Mouse (Mus musculus) liver, embryonic 12.5 days (tissue): ENCODE data around the gene Arl8b. TPM values are rescaled to one million over a fixed set of nuclear protein-coding genes. Genes with fewer than 3 reads are reported as not detected.
"Not testable (repeated sequence)": the region's sequence is repeated elsewhere in the genome, so short reads cannot be mapped to it uniquely, and the experiment has no call there.

Experiments
- ATAC-seq: fragments of 200-750 bp; cut with Nextera tagmentation; 2 replicates; pipeline ENCODE4 v1.8.0; 2017; ENCODE audit warnings: moderate number of reproducible peaks, mild to moderate bottlenecking, moderate library complexity
- H3K27ac ChIP-seq: fragments of 300-500 bp; sonication (generic); 2 replicates; pipeline ENCODE4 v1.5.1; 2016; ENCODE audit warnings: mild to moderate bottlenecking
- H3K27me3 ChIP-seq: fragments of 300-500 bp; sonication (generic); replicated peaks from 2 replicates; pipeline ENCODE4 v1.6.1; 2016; ENCODE audit warnings: mild to moderate bottlenecking, moderate library complexity
- H3K36me3 ChIP-seq: fragments of 300-500 bp; sonication (generic); 2 replicates; pipeline ENCODE4 v1.6.1; 2016; ENCODE audit warnings: mild to moderate bottlenecking, moderate library complexity
- H3K4me1 ChIP-seq: fragments of 300-500 bp; sonication (generic); 2 replicates; pipeline ENCODE4 v1.6.1; 2016
- H3K4me2 ChIP-seq: fragments of 300-500 bp; sonication (generic); 2 replicates; pipeline ENCODE4 v1.6.1; 2016; ENCODE audit warnings: mild to moderate bottlenecking, moderate library complexity
- H3K4me3 ChIP-seq: fragments of 300-500 bp; sonication (generic); 2 replicates; pipeline ENCODE4 v1.5.1; 2016; ENCODE audit warnings: mild to moderate bottlenecking, moderate library complexity
- H3K9ac ChIP-seq: fragments of 300-500 bp; sonication (generic); 2 replicates; pipeline ENCODE4 v1.6.1; 2016; ENCODE audit warnings: mild to moderate bottlenecking, moderate library complexity
- H3K9me3 ChIP-seq: fragments of 300-500 bp; sonication (generic); replicated peaks from 2 replicates; pipeline ENCODE4 v1.6.1; 2016; ENCODE audit warnings: mild to moderate bottlenecking, moderate library complexity
- WGBS: fragments of 180-500 bp; shearing (Covaris S2); methylation state at CpG from one replicate; pipeline ENCODE4 v1.1.7; 2016; ENCODE audit not compliant: insufficient replicate concordance; 5-methylcytosine and 5-hydroxymethylcytosine counted together
- polyA plus RNA-seq: library from polyadenylated mRNA; unstranded; fragments of >200 nt; fragmentation: Nextera tagmentation; extraction: Ambion mirVana; gene quantifications from 2 replicates; pipeline ENCODE4 v1.2.1, GENCODE M21; 2016

Arl8b gene
- polyA plus RNA-seq, 1 experiment from 2014 or later, result 48.1 TPM

DNA sequence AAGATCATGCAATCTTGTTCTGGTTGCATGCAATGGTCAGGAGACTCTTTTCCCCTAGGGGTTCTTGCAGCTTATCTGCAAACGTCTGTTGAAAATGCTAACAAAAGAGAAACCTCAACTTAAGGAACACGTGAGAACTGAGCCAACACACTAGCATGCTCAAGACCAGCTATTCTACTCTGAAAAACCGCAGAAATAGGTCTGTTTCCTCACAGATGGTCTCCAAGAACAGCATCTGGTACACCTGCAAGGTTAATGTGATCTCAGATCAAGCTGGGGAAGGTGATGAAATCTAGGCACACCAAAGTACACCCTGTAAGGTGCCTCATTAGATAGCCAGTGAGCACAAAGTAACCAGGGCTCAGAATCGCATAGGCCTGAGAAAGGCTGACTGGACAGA, 56.5 kb downstream of the Arl8b start:
- H3K27me3 ChIP-seq, result no peaks in the 10 kb centered on the region
- no peak overlapping the region for H3K4me3 ChIP-seq
- no peak for ATAC-seq
- H3K9ac ChIP-seq, result no peak overlapping the region
- H3K36me3 ChIP-seq, result peaks cover 61% of the 10 kb centered on the region
- H3K27ac ChIP-seq, result no peak overlapping the region
- H3K9me3 ChIP-seq, result no peaks in the 10 kb centered on the region
- H3K4me2 ChIP-seq, result no peak overlapping the region
- peaks cover 22% of the 10 kb centered on the region for H3K4me1 ChIP-seq
- WGBS, result 68% methylated on average over 4 of the region's 4 CpGs

DNA sequence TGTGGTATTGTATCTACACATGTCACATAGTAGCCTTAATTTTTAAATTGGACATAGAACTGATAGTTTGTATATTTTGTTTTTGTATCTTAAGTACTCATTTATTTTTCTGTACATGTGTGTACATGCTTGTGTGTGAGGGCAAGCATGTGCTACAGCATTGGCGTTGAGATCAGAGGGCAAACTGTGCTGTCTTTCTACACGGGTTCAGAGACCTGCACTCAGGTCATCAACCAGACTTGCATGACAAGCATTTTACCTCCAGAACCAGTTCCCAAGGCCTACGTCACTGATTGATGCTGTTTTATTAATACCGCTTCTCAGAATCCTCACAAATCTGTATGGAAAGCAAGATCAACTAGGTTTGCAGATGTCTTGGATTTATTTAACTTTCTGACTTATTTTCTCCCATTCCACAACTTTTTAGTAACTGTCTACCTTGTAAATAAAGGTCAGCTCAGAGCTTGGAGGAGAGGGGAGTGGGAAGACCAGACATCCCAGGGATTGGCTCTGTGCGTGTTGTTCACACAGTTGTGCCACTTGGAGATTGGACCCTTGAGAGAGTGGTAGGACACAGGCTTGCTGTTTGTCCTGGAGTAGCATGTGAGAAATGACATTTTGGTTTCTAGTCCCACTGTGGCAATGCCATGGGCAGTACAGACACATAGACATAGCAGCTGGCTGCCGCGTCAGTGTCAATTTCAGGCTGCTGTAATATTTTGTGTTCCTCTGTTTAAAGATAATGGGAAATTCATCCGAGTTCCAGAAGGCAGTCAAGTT, 58.2 kb downstream of the Arl8b start:
- ATAC-seq, result no peak
- peaks cover 71% of the 10 kb centered on the region for H3K36me3 ChIP-seq
- H3K9me3 ChIP-seq, result no peaks in the 10 kb centered on the region
- WGBS, result 85% methylated on average over 8 of the region's 8 CpGs
- no peak overlapping the region for H3K4me3 ChIP-seq
- H3K4me2 ChIP-seq, result no peak overlapping the region
- H3K27me3 ChIP-seq, result no peaks in the 10 kb centered on the region
- H3K27ac ChIP-seq, result no peak overlapping the region
- H3K9ac ChIP-seq, result no peak overlapping the region
- 0 out of 2 replicates have a peak, but pooled peaks cover 9% of the 10 kb centered on the region for H3K4me1 ChIP-seq

DNA sequence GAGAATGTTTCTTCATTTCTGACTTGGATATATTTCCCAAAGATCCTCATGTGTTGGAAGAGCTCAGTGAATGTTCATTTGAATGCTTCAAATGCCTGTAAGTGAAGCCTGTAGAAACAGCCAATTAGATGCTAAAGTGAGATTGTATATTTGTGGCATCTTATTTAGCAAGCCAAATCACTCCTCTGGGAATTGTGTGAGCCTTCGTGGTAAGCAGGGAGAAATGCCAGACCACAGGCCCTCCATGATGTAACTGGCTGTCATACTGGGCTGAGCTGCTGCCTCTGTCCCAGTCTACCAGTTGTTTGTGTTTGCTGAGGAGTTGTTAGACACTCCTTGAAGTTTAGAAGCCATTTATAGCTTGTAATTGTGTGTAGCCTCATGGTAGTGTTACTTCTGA, 60.8 kb downstream of the Arl8b start:
- 68% methylated on average over 1 of the region's 1 CpGs for WGBS
- Histone ChIP-seq H3K4me1 (no peaks in the 10 kb centered on the region), H3K9ac (no peak overlapping the region), H3K4me2 (no peak overlapping the region), H3K36me3 (peaks cover 73% of the 10 kb centered on the region), H3K27me3 (no peaks in the 10 kb centered on the region), H3K27ac (no peak overlapping the region), H3K4me3 (no peak overlapping the region), H3K9me3 (no peaks in the 10 kb centered on the region)
- ATAC-seq, result no peak

- 48% methylated on average over 3 of the region's 3 CpGs for WGBS
- no peak overlapping the region for H3K27ac ChIP-seq
Observed at GRCm38 (mm10) chr6:108844093-108844492, 61.2 kb downstream of the Arl8b start.

GRCm38 (mm10) chr6:108844771-108845170, 61.9 kb downstream of the Arl8b start:
- no peak for ATAC-seq
- Histone ChIP-seq H3K27ac (no peak overlapping the region), H3K4me1 (no peaks in the 10 kb centered on the region), H3K9ac (no peak overlapping the region), H3K36me3 (peaks cover 76% of the 10 kb centered on the region), H3K4me3 (no peak overlapping the region), H3K27me3 (no peaks in the 10 kb centered on the region), H3K9me3 (no peaks in the 10 kb centered on the region), H3K4me2 (no peak overlapping the region)
- 86% methylated on average over 7 of the region's 7 CpGs for WGBS

More at GRCm38 (mm10) chr6:108844093-108844492, 61.2 kb downstream of the Arl8b start:
- Histone ChIP-seq H3K4me2 (no peak overlapping the region), H3K4me1 (no peaks in the 10 kb centered on the region), H3K4me3 (no peak overlapping the region), H3K27me3 (no peaks in the 10 kb centered on the region), H3K9me3 (no peaks in the 10 kb centered on the region), H3K36me3 (peaks cover 77% of the 10 kb centered on the region), H3K9ac (no peak overlapping the region)
- ATAC-seq, result no peak

GRCm38 (mm10) chr6:108852088-108852670, 69.3 kb downstream of the Arl8b start:
- Histone ChIP-seq H3K4me3 (no peak overlapping the region), H3K4me2 (no peak overlapping the region), H3K9ac (no peak overlapping the region), H3K4me1 (no peaks in the 10 kb centered on the region), H3K36me3 (peaks cover 83% of the 10 kb centered on the region), H3K27ac (no peak overlapping the region), H3K9me3 (no peaks in the 10 kb centered on the region), H3K27me3 (no peaks in the 10 kb centered on the region)
- WGBS, result 79% methylated on average over 8 of the region's 8 CpGs
- no peak for ATAC-seq

- H3K27ac ChIP-seq, result no peak overlapping the region
- H3K36me3 ChIP-seq, result peaks cover 85% of the 10 kb centered on the region
- H3K4me3 ChIP-seq, result no peak overlapping the region
- no peaks in the 10 kb centered on the region for H3K9me3 ChIP-seq
- H3K4me2 ChIP-seq, result no peak overlapping the region
- ATAC-seq, result no peak
- no peak overlapping the region for H3K9ac ChIP-seq
- H3K4me1 ChIP-seq, result no peaks in the 10 kb centered on the region
- 80% methylated on average over 5 of the region's 5 CpGs for WGBS
- no peaks in the 10 kb centered on the region for H3K27me3 ChIP-seq
Observed at GRCm38 (mm10) chr6:108852986-108853385, 70.1 kb downstream of the Arl8b start.

DNA sequence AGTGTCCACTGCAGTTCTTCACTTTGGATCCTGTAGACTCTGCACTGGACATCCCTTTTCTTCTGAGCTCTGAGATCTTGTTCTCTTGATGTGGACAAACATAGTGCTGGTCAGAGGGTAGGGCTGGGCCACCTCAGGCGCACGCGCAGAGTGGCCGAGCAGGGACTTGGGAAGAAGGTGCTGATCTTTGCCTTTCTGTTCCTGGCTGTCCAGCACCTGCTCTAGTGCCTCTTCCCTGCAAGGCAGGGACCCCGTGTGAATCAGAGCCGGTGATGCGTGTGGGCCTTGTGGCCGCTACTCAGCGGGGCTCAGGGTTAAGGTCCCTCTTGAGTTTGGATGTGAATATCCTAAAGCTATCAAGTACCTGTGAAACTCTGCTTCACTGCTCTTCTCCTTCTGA, 75.7 kb downstream of the Arl8b start:
- Histone ChIP-seq H3K36me3 (peaks cover 42% of the 10 kb centered on the region), H3K9ac (no peak overlapping the region), H3K4me3 (no peak overlapping the region), H3K9me3 (no peaks in the 10 kb centered on the region), H3K4me2 (no peak overlapping the region), H3K27ac (no peak overlapping the region), H3K4me1 (no peaks in the 10 kb centered on the region), H3K27me3 (no peaks in the 10 kb centered on the region)
- ATAC-seq, result no peak
- 87% methylated on average over 9 of the region's 9 CpGs for WGBS

GRCm38 (mm10) chr6:108861226-108861625, 78.3 kb downstream of the Arl8b start:
- Histone ChIP-seq H3K4me3 (no peak overlapping the region), H3K27ac (no peak overlapping the region), H3K9me3 (no peaks in the 10 kb centered on the region), H3K4me2 (no peak overlapping the region), H3K27me3 (no peaks in the 10 kb centered on the region), H3K36me3 (peaks cover 18% of the 10 kb centered on the region), H3K4me1 (no peaks in the 10 kb centered on the region), H3K9ac (no peak overlapping the region)
- 88% methylated on average over 1 of the region's 1 CpGs for WGBS
- ATAC-seq, result no peak

- Histone ChIP-seq H3K4me2 (no peak overlapping the region), H3K27me3 (no peaks in the 10 kb centered on the region), H3K27ac (no peak overlapping the region), H3K4me3 (no peak overlapping the region), H3K4me1 (no peaks in the 10 kb centered on the region), H3K36me3 (peaks cover 10% of the 10 kb centered on the region; the same call in 1 of the 2 replicates), H3K9ac (no peak overlapping the region), H3K9me3 (no peaks in the 10 kb centered on the region)
- 51% methylated on average over 2 of the region's 2 CpGs for WGBS
- peak; percentile 27; the same call in 1 of the 2 replicates for ATAC-seq
Observed at GRCm38 (mm10) chr6:108862548-108862947, 79.6 kb downstream of the Arl8b start.

- ATAC-seq, result no peak
Observed at GRCm38 (mm10) chr6:108866317-108866716, 83.4 kb downstream of the Arl8b start.

DNA sequence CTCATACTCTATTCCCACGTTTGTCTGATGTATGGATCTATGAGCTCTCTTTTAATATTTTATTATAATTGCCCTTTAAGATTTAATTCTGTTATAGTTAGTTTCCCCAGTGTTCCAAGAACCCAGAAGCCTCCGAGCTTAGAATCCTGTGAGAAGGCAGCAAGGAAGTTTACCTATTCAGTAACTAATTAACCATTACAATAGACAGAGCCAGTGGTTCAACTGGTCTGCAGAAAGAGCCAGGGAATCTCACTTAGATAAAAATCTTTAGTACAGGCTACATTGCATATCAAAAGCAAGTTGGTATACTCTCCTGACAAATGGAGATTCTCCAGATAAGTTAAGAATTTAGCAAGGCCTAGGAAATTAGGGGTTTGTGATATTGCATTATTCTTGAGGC, 86.1 kb downstream of the Arl8b start:
- H3K4me3 ChIP-seq, H3K36me3 ChIP-seq, ATAC-seq, H3K9me3 ChIP-seq, H3K4me1 ChIP-seq, H3K9ac ChIP-seq, H3K27me3 ChIP-seq, H3K4me2 ChIP-seq, H3K27ac ChIP-seq: not testable (repeated sequence)
- 50% methylated on average over 2 of the region's 2 CpGs for WGBS

More at GRCm38 (mm10) chr6:108866317-108866716, 83.4 kb downstream of the Arl8b start:
- Histone ChIP-seq H3K4me3 (no peak overlapping the region), H3K4me2 (no peak overlapping the region), H3K36me3 (no peaks in the 10 kb centered on the region), H3K4me1 (no peaks in the 10 kb centered on the region), H3K27me3 (no peaks in the 10 kb centered on the region), H3K9ac (no peak overlapping the region), H3K27ac (no peak overlapping the region), H3K9me3 (no peaks in the 10 kb centered on the region)
- WGBS, result 54% methylated on average over 5 of the region's 5 CpGs
